Mouse (Mus musculus) heart, postnatal 0 days (tissue): ENCODE measurements around the gene Ccdc151. TPM values are rescaled to one million over a fixed set of nuclear protein-coding genes. Genes with fewer than 3 reads are reported as not detected.
A peak's percentile ranks its signal among the peaks of the same experiment; 100 is the strongest.

ENCODE experiments used
- ATAC-seq: fragments of 200-750 bp; cut with Nextera tagmentation; 2 replicates; pipeline ENCODE4 v1.8.0; 2017; ENCODE audit warnings: low read depth, moderate number of reproducible peaks, moderate library complexity; ENCODE audit not compliant: insufficient read depth
- DNase-seq: peaks from one replicate; pipeline ENCODE4 v3.0.0-alpha.2; 2016; ENCODE audit warnings: low spot score
- H3K27ac ChIP-seq: fragments of 300-500 bp; sonication (generic); 2 replicates; pipeline ENCODE4 v1.5.1; 2014; ENCODE audit warnings: low read depth, mild to moderate bottlenecking
- H3K27me3 ChIP-seq: fragments of 300-500 bp; sonication (generic); 2 replicates; pipeline ENCODE4 v1.6.1; 2014; ENCODE audit warnings: low read length, mixed read lengths; ENCODE audit not compliant: control insufficient read depth, insufficient read depth
- H3K36me3 ChIP-seq: fragments of 300-500 bp; sonication (generic); replicated peaks from 2 replicates; pipeline ENCODE4 v1.6.1; 2014; ENCODE audit warnings: low read length, mixed read lengths; ENCODE audit not compliant: control insufficient read depth, insufficient read depth
- H3K4me1 ChIP-seq: fragments of 300-500 bp; sonication (generic); 2 replicates; pipeline ENCODE4 v1.6.1; 2014; ENCODE audit warnings: antibody characterized with exemption; ENCODE audit not compliant: control insufficient read depth, insufficient read depth
- H3K4me2 ChIP-seq: fragments of 300-500 bp; sonication (generic); 2 replicates; pipeline ENCODE4 v1.6.1; 2014; ENCODE audit warnings: low read depth, mild to moderate bottlenecking, low read length, moderate library complexity
- H3K4me3 ChIP-seq: fragments of 300-500 bp; sonication (generic); 2 replicates; pipeline ENCODE4 v1.5.1; 2014; ENCODE audit warnings: low read depth, low read length
- H3K9ac ChIP-seq: fragments of 300-500 bp; sonication (generic); replicated peaks from 2 replicates; pipeline ENCODE4 v1.6.1; 2014; ENCODE audit warnings: low read depth, low read length, mixed read lengths
- H3K9me3 ChIP-seq: fragments of 300-500 bp; sonication (generic); replicated peaks from 2 replicates; pipeline ENCODE4 v1.6.1; 2016; ENCODE audit warnings: low read length; ENCODE audit not compliant: control insufficient read depth
- CTCF ChIP-seq: IDR thresholded peaks from 2 replicates; pipeline ENCODE4 v1.5.1; 2016; ENCODE audit warnings: antibody characterized with exemption, control low read depth, low read depth
- EP300 ChIP-seq: IDR thresholded peaks from 2 replicates; pipeline ENCODE4 v1.6.1; 2016; ENCODE audit warnings: antibody characterized with exemption, low read depth
- WGBS: fragments of 180-500 bp; shearing (Covaris S2); extraction: QIAGEN DNeasy Blood & Tissue Kit; methylation state at CpG from one replicate; pipeline ENCODE4 v1.1.7; 2014; 5-methylcytosine and 5-hydroxymethylcytosine counted together
- polyA plus RNA-seq: library from polyadenylated mRNA; unstranded; fragments of >200 nt; fragmentation: Nextera tagmentation; extraction: Ambion mirVana; gene quantifications from 2 replicates; pipeline ENCODE4 v1.2.1, GENCODE M21; 2015
- total RNA-seq: library from RNA; depleted of rRNA; stranded (reverse); fragments of >200 nt; gene quantifications from 2 replicates; pipeline ENCODE4 v1.2.3, GENCODE M21; 2014; ENCODE audit warnings: low replicate concordance

Ccdc151 gene
- total and polyA plus RNA-seq, 2 experiments from 2014 or later = 0.12 TPM; not detected in 1

- peak within 1 kb of the TSS; percentile 69 for H3K9ac ChIP-seq
- H3K9me3 ChIP-seq = no peaks in the 10 kb centered on the region
- H3K4me3 ChIP-seq = peak within 1 kb of the TSS; percentile 65
- ATAC-seq (peak; percentile 97), DNase-seq (peak; percentile 98)
- H3K4me1 ChIP-seq = peaks cover 5% of the 10 kb centered on the region; the same call in 1 of the 2 replicates
- under 1% methylated on average over 54 of the region's 54 CpGs for WGBS
- H3K36me3 ChIP-seq = no peaks in the 10 kb centered on the region
- H3K4me2 ChIP-seq = peak within 1 kb of the TSS; percentile 71
- TF ChIP-seq EP300 (no peak; the same call in 1 of the 2 replicates), CTCF (no peak)
- peak within 1 kb of the TSS; percentile 95 for H3K27ac ChIP-seq
- H3K27me3 ChIP-seq = peaks cover 10% of the 10 kb centered on the region
These were observed 46.7 kb downstream of the Ccdc151 start, which contains the start of gene Swsap1 for GRCm38 (mm10) chr9:21955570-21956281. Swsap1 (plus strand) TSS chr9:21955755.

- WGBS = 3% methylated on average over 18 of the region's 18 CpGs
- peak overlapping the region; percentile 69; the same call in 1 of the 2 replicates for H3K9ac ChIP-seq
- no peaks in the 10 kb centered on the region for H3K9me3 ChIP-seq
- DNase-seq (no peak), ATAC-seq (peak; percentile 40)
- no peaks in the 10 kb centered on the region for H3K36me3 ChIP-seq
- peak overlapping the region; percentile 65 for H3K4me3 ChIP-seq
- H3K27ac ChIP-seq = peak overlapping the region; percentile 41; the same call in 1 of the 2 replicates
- H3K4me1 ChIP-seq = peaks cover 5% of the 10 kb centered on the region; the same call in 1 of the 2 replicates
- 0 out of 2 replicates have a peak, but pooled peaks cover 4% of the 10 kb centered on the region for H3K27me3 ChIP-seq
- peak; percentile 32; the same call in 1 of the 2 replicates for TF ChIP-seq CTCF
- TF ChIP-seq EP300 = no peak
- peak overlapping the region; percentile 71 for H3K4me2 ChIP-seq
These were observed 47.2 kb downstream of the Ccdc151 start for GRCm38 (mm10) chr9:21955225-21955569.

- H3K9ac ChIP-seq = no peak overlapping the region
- H3K27ac ChIP-seq = no peak overlapping the region
- DNase-seq (no peak), ATAC-seq (no peak)
- TF ChIP-seq EP300 (no peak), CTCF (no peak)
- H3K4me2 ChIP-seq = no peak overlapping the region
- H3K27me3 ChIP-seq = no peaks in the 10 kb centered on the region
- H3K36me3 ChIP-seq = no peaks in the 10 kb centered on the region
- 90% methylated on average over 3 of the region's 3 CpGs for WGBS
- peaks cover 5% of the 10 kb centered on the region; the same call in 1 of the 2 replicates for H3K4me1 ChIP-seq
- no peak overlapping the region for H3K4me3 ChIP-seq
- H3K9me3 ChIP-seq = no peaks in the 10 kb centered on the region
These were observed 47.8 kb downstream of the Ccdc151 start for GRCm38 (mm10) chr9:21954635-21955034.

- no peak for ATAC-seq
These were observed 48.8 kb downstream of the Ccdc151 start for GRCm38 (mm10) chr9:21953600-21953999.

GRCm38 (mm10) chr9:21951977-21952376 lies 50.5 kb downstream of the Ccdc151 start:
- H3K9ac ChIP-seq = no peak overlapping the region
- DNase-seq = no peak
- peaks cover 5% of the 10 kb centered on the region; the same call in 1 of the 2 replicates for H3K4me1 ChIP-seq
- H3K27ac ChIP-seq = no peak overlapping the region
- no peak for TF ChIP-seq CTCF
- TF ChIP-seq EP300 = no peak
- H3K36me3 ChIP-seq = no peaks in the 10 kb centered on the region
- ATAC-seq = no peak
- H3K9me3 ChIP-seq = no peaks in the 10 kb centered on the region
- H3K4me3 ChIP-seq = no peak overlapping the region
- 77% methylated on average over 3 of the region's 3 CpGs for WGBS
- no peak overlapping the region for H3K4me2 ChIP-seq
- H3K27me3 ChIP-seq = peaks cover 8% of the 10 kb centered on the region; the same call in 1 of the 2 replicates

More at GRCm38 (mm10) chr9:21953600-21953999, 48.8 kb downstream of the Ccdc151 start:
- H3K4me1 ChIP-seq = peaks cover 5% of the 10 kb centered on the region; the same call in 1 of the 2 replicates
- TF ChIP-seq CTCF (no peak), EP300 (no peak)
- H3K36me3 ChIP-seq = no peaks in the 10 kb centered on the region
- no peaks in the 10 kb centered on the region for H3K9me3 ChIP-seq
- 0 out of 2 replicates have a peak, but pooled peaks cover 3% of the 10 kb centered on the region for H3K27me3 ChIP-seq
- no peak overlapping the region for H3K9ac ChIP-seq
- 14% methylated on average over 3 of the region's 3 CpGs for WGBS
- no peak overlapping the region for H3K27ac ChIP-seq
- no peak overlapping the region for H3K4me2 ChIP-seq
- DNase-seq = no peak
- no peak overlapping the region for H3K4me3 ChIP-seq
